Mouse (Mus musculus) ES-Bruce4 (cell line): ENCODE data around the gene Usp12. TPM values are rescaled to one million over a fixed set of nuclear protein-coding genes. Genes with fewer than 3 reads are reported as not detected.

ENCODE experiments used
- H3K27ac ChIP-seq: 2 replicates; pipeline ENCODE4 v1.5.1; 2012; ENCODE audit warnings: low read length, inconsistent platforms; ENCODE audit not compliant: insufficient read depth
- H3K27me3 ChIP-seq: 2 replicates; pipeline ENCODE4 v1.6.1; 2012; ENCODE audit warnings: mild to moderate bottlenecking, low read length, inconsistent platforms; ENCODE audit not compliant: control insufficient read depth, poor library complexity, insufficient read depth, severe bottlenecking
- H3K36me3 ChIP-seq: 2 replicates; pipeline ENCODE4 v1.6.1; 2012; ENCODE audit warnings: inconsistent platforms, mild to moderate bottlenecking, low read length, moderate library complexity; ENCODE audit not compliant: control insufficient read depth, poor library complexity, insufficient read depth, severe bottlenecking
- H3K4me1 ChIP-seq: one replicate; pipeline ENCODE4 v1.8.1; 2011; ENCODE audit warnings: low read length; ENCODE audit not compliant: control insufficient read depth, insufficient read depth
- H3K4me3 ChIP-seq: 2 replicates; pipeline ENCODE4 v1.5.1; 2011; ENCODE audit warnings: low read depth, mild to moderate bottlenecking, low read length
- H3K9ac ChIP-seq: 2 replicates; pipeline ENCODE4 v1.6.1; 2012; ENCODE audit warnings: low read depth, mild to moderate bottlenecking, inconsistent platforms; ENCODE audit not compliant: poor library complexity, severe bottlenecking
- H3K9me3 ChIP-seq: replicated peaks from 2 replicates; pipeline ENCODE4 v1.6.1; 2012; ENCODE audit warnings: mild to moderate bottlenecking, low read length, inconsistent platforms; ENCODE audit not compliant: control insufficient read depth, poor library complexity, insufficient read depth, severe bottlenecking
- CTCF ChIP-seq: IDR thresholded peaks from one replicate; pipeline ENCODE4 v1.8.1; 2011; ENCODE audit warnings: low read depth, low read length
- EP300 ChIP-seq: IDR thresholded peaks from 2 replicates; pipeline ENCODE4 v1.6.1; 2011; ENCODE audit warnings: low read depth, low read length; ENCODE audit not compliant: insufficient read depth
- POLR2A ChIP-seq: IDR thresholded peaks from one replicate; pipeline ENCODE4 v1.8.1; 2011; ENCODE audit warnings: low read length; ENCODE audit not compliant: insufficient read depth
- polyA plus RNA-seq: library from polyadenylated mRNA; stranded (reverse); fragments of >200 nt; gene quantifications from 2 replicates; pipeline ENCODE4 v1.2.4, GENCODE M21; 2011; ENCODE audit warnings: low read depth; ENCODE audit not compliant: missing spikeins, insufficient read depth, insufficient read length

Usp12 gene
- polyA plus RNA-seq, 1 experiment: 57.2 TPM

DNA sequence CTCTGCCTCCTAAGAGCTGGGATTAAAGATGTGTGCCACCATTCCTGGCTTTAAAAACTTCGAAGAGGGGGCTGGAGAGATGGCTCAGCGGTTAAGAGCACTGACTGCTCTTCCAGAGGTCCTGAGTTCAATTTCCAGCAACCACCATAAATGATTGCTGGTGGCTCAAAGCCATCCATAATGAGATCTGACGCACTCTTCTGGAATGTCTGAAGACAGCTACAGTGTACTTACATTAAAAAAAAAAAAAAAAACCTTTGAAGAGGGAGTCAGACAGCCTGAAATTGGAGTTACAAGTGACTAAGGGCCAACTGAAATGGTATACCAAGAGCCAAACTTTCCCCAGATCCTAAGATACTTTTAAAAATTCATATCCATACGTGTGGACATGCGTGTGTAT is 29.0 kb downstream of the Usp12 start:
- Histone ChIP-seq H3K27me3 (no peaks in the 10 kb centered on the region), H3K4me3 (no peak overlapping the region), H3K9ac (no peak overlapping the region), H3K27ac (no peak overlapping the region), H3K4me1 (peaks cover 4% of the 10 kb centered on the region), H3K36me3 (0 out of 2 replicates have a peak, but pooled peaks cover 3% of the 10 kb centered on the region), H3K9me3 (no peaks in the 10 kb centered on the region)
- TF ChIP-seq CTCF (no peak), EP300 (no peak), POLR2A (no peak)

DNA sequence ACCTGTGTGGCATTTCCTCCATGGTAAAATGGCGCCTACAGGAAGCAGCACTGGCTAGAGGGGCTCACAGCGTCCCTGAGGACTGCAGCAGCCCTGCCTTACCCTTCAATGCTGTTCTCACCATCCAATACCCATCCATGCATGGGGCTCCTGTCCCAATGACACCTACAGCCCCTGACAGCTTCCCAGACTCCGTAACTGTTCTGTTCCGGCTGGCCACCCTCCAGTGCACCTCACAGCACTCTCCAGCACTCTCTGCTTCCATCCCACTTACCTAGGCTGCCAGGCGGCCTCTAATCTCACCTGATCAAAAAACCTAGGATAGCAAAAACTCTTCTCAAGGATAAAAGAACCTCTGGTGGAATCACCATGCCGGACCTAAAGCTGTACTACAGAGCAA is 35.6 kb downstream of the Usp12 start:
- H3K4me1 ChIP-seq: no peaks in the 10 kb centered on the region
- no peaks in the 10 kb centered on the region for H3K27me3 ChIP-seq
- H3K9me3 ChIP-seq: no peaks in the 10 kb centered on the region
- H3K4me3 ChIP-seq: no peak overlapping the region
- TF ChIP-seq CTCF (no peak), EP300 (no peak)
- no peak overlapping the region for H3K9ac ChIP-seq
- H3K36me3 ChIP-seq: 0 out of 2 replicates have a peak, but pooled peaks cover 3% of the 10 kb centered on the region
- no peak overlapping the region for H3K27ac ChIP-seq

DNA sequence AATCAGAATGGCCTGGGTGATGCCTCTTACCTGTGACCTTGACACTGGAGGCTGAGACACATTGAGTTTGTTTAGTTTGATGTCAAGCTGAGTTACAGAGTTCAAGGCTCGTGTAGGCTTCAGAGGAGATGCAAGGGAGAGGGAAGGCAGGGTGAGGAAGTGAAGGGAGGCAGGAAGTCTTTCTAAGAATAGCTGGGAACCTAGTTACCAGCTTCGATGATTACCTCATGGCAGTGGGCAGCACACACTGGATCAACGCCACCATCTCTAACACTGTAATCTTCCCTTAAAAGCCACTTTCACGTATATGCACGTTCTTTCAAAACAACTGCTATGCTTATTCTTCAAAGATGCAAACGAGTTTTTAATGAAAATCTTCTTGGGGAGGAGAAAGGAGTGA is 36.9 kb downstream of the Usp12 start:
- Histone ChIP-seq H3K36me3 (0 out of 2 replicates have a peak, but pooled peaks cover 3% of the 10 kb centered on the region), H3K4me3 (no peak overlapping the region), H3K27ac (no peak overlapping the region), H3K9ac (no peak overlapping the region), H3K27me3 (no peaks in the 10 kb centered on the region), H3K9me3 (no peaks in the 10 kb centered on the region), H3K4me1 (no peaks in the 10 kb centered on the region)
- TF ChIP-seq POLR2A (no peak), CTCF (no peak), EP300 (no peak)

DNA sequence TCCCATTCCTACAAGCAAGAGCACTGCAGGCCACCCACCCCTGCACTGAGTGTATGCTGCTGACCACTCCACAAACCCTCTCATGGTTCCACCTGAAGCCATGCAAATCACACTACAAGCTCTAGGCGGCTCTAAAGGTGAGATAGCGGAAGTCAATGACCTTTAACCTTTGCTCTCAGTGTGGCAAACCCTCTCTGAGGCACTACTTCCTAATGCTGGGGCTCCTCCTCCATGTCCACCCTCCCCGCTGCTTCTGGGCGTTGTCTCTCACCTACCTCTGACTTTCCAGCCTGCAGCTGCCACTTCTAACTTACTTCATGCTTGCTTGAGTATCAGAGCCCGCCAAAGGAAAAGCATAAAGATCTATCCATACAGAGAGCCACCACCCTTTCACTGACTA is 37.5 kb downstream of the Usp12 start:
- H3K4me3 ChIP-seq: no peak overlapping the region
- no peaks in the 10 kb centered on the region for H3K9me3 ChIP-seq
- H3K36me3 ChIP-seq: peaks cover 3% of the 10 kb centered on the region; the same call in 1 of the 2 replicates
- no peak overlapping the region for H3K27ac ChIP-seq
- H3K27me3 ChIP-seq: no peaks in the 10 kb centered on the region
- no peaks in the 10 kb centered on the region for H3K4me1 ChIP-seq
- TF ChIP-seq EP300 (no peak), POLR2A (no peak), CTCF (no peak)
- H3K9ac ChIP-seq: no peak overlapping the region

DNA sequence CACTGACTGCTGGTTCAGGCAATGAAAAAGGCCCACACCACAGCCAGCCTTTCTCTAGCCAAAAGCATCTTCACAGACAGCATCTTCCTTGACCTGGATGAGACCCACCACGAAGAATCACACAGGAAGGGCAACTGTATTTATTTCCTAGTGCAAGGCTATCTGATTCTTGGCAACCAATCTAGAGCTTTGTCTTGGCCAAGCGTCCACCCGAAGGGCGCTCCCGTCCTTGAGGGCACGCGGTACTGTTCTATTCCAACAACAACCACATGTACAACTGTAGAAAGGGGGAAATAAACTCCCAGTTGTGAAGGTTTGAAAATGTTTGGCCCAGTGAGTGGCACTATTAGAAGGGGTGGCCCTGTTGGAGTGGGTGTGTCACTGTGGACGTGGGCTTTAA is 41.6 kb downstream of the Usp12 start:
- no peak overlapping the region for H3K4me3 ChIP-seq
- no peak overlapping the region for H3K9ac ChIP-seq
- H3K9me3 ChIP-seq: no peaks in the 10 kb centered on the region
- H3K27ac ChIP-seq: no peak overlapping the region
- TF ChIP-seq CTCF: no peak
- no peak for TF ChIP-seq POLR2A
- TF ChIP-seq EP300: no peak
- H3K36me3 ChIP-seq: no peaks in the 10 kb centered on the region; the same call in 1 of the 2 replicates
- H3K27me3 ChIP-seq: no peaks in the 10 kb centered on the region
- no peaks in the 10 kb centered on the region for H3K4me1 ChIP-seq

DNA sequence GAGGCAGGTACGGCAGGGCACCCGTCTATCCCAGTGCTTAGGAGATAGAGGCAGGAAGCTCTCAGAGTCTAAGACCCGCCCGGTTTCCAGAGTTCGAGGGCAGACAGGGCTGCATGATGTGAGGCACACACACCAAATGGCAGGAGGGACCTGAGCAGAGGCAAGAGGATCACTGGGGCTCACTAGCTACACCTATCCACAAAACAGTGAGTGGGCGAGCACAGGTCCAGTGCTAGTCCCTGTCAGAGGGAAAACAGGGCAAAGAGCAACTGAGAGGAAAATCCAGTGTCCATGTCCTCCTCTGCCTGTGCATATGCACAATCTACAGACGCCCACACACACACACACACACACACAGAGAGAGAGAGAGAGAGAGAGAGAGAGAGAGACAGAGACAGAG is 43.8 kb downstream of the Usp12 start:
- no peak overlapping the region for H3K9ac ChIP-seq
- no peak overlapping the region for H3K27ac ChIP-seq
- no peak for TF ChIP-seq CTCF
- no peak for TF ChIP-seq EP300
- no peak for TF ChIP-seq POLR2A
- no peaks in the 10 kb centered on the region; the same call in 1 of the 2 replicates for H3K36me3 ChIP-seq
- H3K4me3 ChIP-seq: no peak overlapping the region
- no peaks in the 10 kb centered on the region for H3K4me1 ChIP-seq
- H3K9me3 ChIP-seq: no peaks in the 10 kb centered on the region
- no peaks in the 10 kb centered on the region for H3K27me3 ChIP-seq

DNA sequence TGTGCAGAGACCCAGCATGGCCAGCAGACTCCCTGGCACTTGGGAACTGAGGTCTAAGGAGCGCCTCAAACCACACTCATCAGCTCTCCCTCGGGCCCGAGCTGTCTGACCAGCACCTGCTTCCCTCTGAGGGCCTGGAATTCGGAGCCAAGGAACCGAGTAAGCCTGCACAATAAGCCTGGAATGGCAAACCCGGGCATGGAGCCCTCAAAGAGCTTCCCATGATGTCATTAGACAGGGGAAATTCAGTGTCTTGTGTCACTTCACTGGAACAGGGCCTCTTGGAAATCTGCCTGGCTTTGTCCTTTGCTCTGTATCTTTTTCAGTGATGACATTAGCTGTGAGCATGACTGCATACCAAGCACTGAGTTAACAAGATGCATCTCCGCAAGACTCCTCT is 44.5 kb downstream of the Usp12 start:
- no peaks in the 10 kb centered on the region for H3K4me1 ChIP-seq
- H3K27me3 ChIP-seq: no peaks in the 10 kb centered on the region
- TF ChIP-seq CTCF: no peak
- no peak for TF ChIP-seq EP300
- no peak for TF ChIP-seq POLR2A
- no peak overlapping the region for H3K27ac ChIP-seq
- no peak overlapping the region for H3K4me3 ChIP-seq
- no peak overlapping the region for H3K9ac ChIP-seq
- H3K9me3 ChIP-seq: no peaks in the 10 kb centered on the region
- H3K36me3 ChIP-seq: no peaks in the 10 kb centered on the region; the same call in 1 of the 2 replicates
